Comparison of ENCODE assay signal across 9 mouse cellular contexts in the genomic region with DNA sequence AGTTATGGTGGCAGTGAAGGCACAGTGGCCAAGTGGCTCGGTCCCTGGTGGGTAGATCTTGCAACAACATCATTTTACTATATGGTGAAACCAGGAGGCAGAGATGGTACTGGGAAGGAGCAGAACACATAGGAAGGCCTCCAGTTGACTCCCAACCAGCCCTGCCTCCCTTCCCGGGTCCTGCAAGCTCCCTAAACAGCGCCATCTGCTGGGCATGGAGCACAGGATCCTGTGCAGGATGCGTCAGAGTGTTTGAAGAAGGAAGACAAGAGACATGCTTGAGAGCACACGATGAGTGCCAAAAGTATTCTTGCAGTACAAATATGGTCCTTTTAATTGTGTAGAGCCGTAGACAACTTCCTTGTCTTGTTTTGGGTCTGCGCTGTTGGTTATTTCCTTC. TPM values are rescaled to one million over a fixed set of nuclear protein-coding genes. Genes with fewer than 3 reads are reported as not detected.
A peak's percentile ranks its signal among the peaks of the same experiment; 100 is the strongest.
DNase-seq lines count a peak whose midpoint lies in the region; ATAC-seq lines count a peak whose summit lies in the region.
"Had no signal": no experiment of that assay in that cellular context is flagged by ENCODE, and none has a peak within 500 bp of the region (broad histone marks: within the 10 kb centered on the region; RNA-seq: fewer than 3 reads in every experiment).

No protein-coding gene starts in this region.

- H3K27me3 ChIP-seq in intestine, embryonic 14.5 days (replicated peaks; ENCODE audit: control insufficient read depth, insufficient read depth, low read length), result no peaks in the 10 kb centered on the region
- H3K27me3 ChIP-seq in intestine, embryonic 15.5 days (replicated peaks), result no peaks in the 10 kb centered on the region
- H3K27me3 ChIP-seq in limb, embryonic 11.5 days (ENCODE audit: control insufficient read depth, insufficient read depth, low read length), result no peaks in the 10 kb centered on the region
- H3K27me3 ChIP-seq: limb, embryonic 13.5 days had no signal

- no peaks in the 10 kb centered on the region for H3K36me3 ChIP-seq in intestine, embryonic 14.5 days (ENCODE audit: control insufficient read depth, insufficient read depth, low read length)
- no peaks in the 10 kb centered on the region for H3K36me3 ChIP-seq in intestine, embryonic 15.5 days
- H3K36me3 ChIP-seq in limb, embryonic 11.5 days (ENCODE audit: control insufficient read depth, insufficient read depth, low read length), result no peaks in the 10 kb centered on the region

- no peak for ATAC-seq in intestine, embryonic 14.5 days (replicated peaks; ENCODE audit: low FRiP score, low TSS enrichment, low read depth)
- no peak for ATAC-seq in intestine, embryonic 15.5 days
- no peak for ATAC-seq in limb, embryonic 11.5 days (ENCODE audit: insufficient number of reproducible peaks, low FRiP score, low TSS enrichment, low read depth)

- no peaks in the 10 kb centered on the region for H3K9me3 ChIP-seq in intestine, embryonic 14.5 days (ENCODE audit: control insufficient read depth, low read length)
- H3K9me3 ChIP-seq in intestine, embryonic 15.5 days, result no peaks in the 10 kb centered on the region
- H3K9me3 ChIP-seq in limb, embryonic 11.5 days (ENCODE audit: control insufficient read depth, low read length), result no peaks in the 10 kb centered on the region
- H3K9me3 ChIP-seq: limb, embryonic 13.5 days had no signal

- H3K9ac ChIP-seq in intestine, embryonic 14.5 days (ENCODE audit: low read length), result no peak overlapping the region
- H3K9ac ChIP-seq in intestine, embryonic 15.5 days, result no peak overlapping the region
- H3K9ac ChIP-seq in limb, embryonic 11.5 days (ENCODE audit: low read length), result no peak overlapping the region
- H3K9ac ChIP-seq: limb, embryonic 13.5 days had no signal

- H3K4me1 ChIP-seq in intestine, embryonic 14.5 days (replicated peaks; ENCODE audit: control insufficient read depth, insufficient read depth, low read length), result peaks cover 24% of the 10 kb centered on the region
- H3K4me1 ChIP-seq in intestine, embryonic 15.5 days (replicated peaks), result peaks cover 22% of the 10 kb centered on the region
- peaks cover 4% of the 10 kb centered on the region; the same call in 1 of the 2 replicates for H3K4me1 ChIP-seq in limb, embryonic 11.5 days (ENCODE audit: control insufficient read depth, insufficient read depth, low read length)

- no peak overlapping the region for H3K27ac ChIP-seq in intestine, embryonic 14.5 days (ENCODE audit: low read depth)
- no peak overlapping the region for H3K27ac ChIP-seq in intestine, embryonic 15.5 days
- no peak overlapping the region for H3K27ac ChIP-seq in limb, embryonic 11.5 days (replicated peaks; ENCODE audit: low read depth, low read length)
- H3K27ac ChIP-seq: limb, embryonic 13.5 days had no signal

- DNase-seq in intestine, embryonic 14.5 days (ENCODE audit: low spot score), result peak; percentile 67
- DNase-seq in 416B (ENCODE audit: low read depth) (peak; percentile 35), WW6 (ENCODE audit: low read depth, low spot score) (peak; percentile 38)
- peak; percentile 51 for DNase-seq in embryo, embryonic 9.5 days (ENCODE audit: extremely low spot score)
- DNase-seq in limb, embryonic 11.5 days (ENCODE audit: low spot score), result peak; percentile 67
- peak; percentile 7 for DNase-seq in thymus, postnatal 0 days (ENCODE audit: low spot score)
- no peak for DNase-seq in spleen, postnatal 14 days (ENCODE audit: low spot score in 2 of 2)

- no peak overlapping the region for H3K4me3 ChIP-seq in intestine, embryonic 14.5 days (ENCODE audit: low read depth, low read length)
- H3K4me3 ChIP-seq in intestine, embryonic 15.5 days (replicated peaks), result no peak overlapping the region
- no peak overlapping the region for H3K4me3 ChIP-seq in limb, embryonic 11.5 days (ENCODE audit: low read depth, low read length)
- H3K4me3 ChIP-seq: limb, embryonic 13.5 days had no signal

- H3K4me2 ChIP-seq in intestine, embryonic 14.5 days (ENCODE audit: low read length), result no peak overlapping the region
- no peak overlapping the region for H3K4me2 ChIP-seq in intestine, embryonic 15.5 days (replicated peaks)
- no peak overlapping the region for H3K4me2 ChIP-seq in limb, embryonic 11.5 days (ENCODE audit: low read depth, severe bottlenecking)
- H3K4me2 ChIP-seq: limb, embryonic 13.5 days had no signal

- 59% methylated on average over 7 of the region's 7 CpGs for WGBS in intestine, embryonic 14.5 days
- WGBS in intestine, embryonic 15.5 days, result 59% methylated on average over 7 of the region's 7 CpGs
- WGBS in limb, embryonic 11.5 days, result 60% methylated on average over 7 of the region's 7 CpGs

RNA-seq across cellular contexts. Expression of a gene that starts 49.3 kb away (rescaled TPM):
- 6.6 and 6.7 TPM in 2 replicates for polyA plus RNA-seq in intestine, embryonic 14.5 days (2014; fragmentation: Nextera tagmentation; extraction: Ambion mirVana)
- 4.9 and 5.3 TPM in 2 replicates for polyA plus RNA-seq in intestine, embryonic 15.5 days (2015; fragmentation: Nextera tagmentation; extraction: Ambion mirVana)
- 8.9 and 10.6 TPM in 2 replicates for polyA plus RNA-seq in limb, embryonic 11.5 days (2014; fragmentation: Nextera tagmentation; extraction: Ambion mirVana)
- 1.0 and 2.2 TPM in 2 replicates for polyA plus RNA-seq in thymus, postnatal 0 days (2015; fragmentation: Nextera tagmentation; extraction: Ambion mirVana)

Comparison
In these comparisons a context has a peak if more than half of its experiments do, and no peak if none do; other contexts are left out.
1. DNase-seq: peak in intestine, embryonic 14.5 days (single experiment), 416B (single experiment), WW6 (single experiment), embryo, embryonic 9.5 days (single experiment), limb, embryonic 11.5 days (single experiment) and thymus, postnatal 0 days (single experiment); none in spleen, postnatal 14 days (0 of 2).